Mouse (Mus musculus) urinary bladder, postnatal 25 days (tissue): ENCODE measurements around the gene Cacna1d.

Experiments
- DNase-seq: peaks from one replicate; pipeline ENCODE4 v3.0.0; 2022; ENCODE audit warnings: low spot score

Gene Cacna1d

DNA sequence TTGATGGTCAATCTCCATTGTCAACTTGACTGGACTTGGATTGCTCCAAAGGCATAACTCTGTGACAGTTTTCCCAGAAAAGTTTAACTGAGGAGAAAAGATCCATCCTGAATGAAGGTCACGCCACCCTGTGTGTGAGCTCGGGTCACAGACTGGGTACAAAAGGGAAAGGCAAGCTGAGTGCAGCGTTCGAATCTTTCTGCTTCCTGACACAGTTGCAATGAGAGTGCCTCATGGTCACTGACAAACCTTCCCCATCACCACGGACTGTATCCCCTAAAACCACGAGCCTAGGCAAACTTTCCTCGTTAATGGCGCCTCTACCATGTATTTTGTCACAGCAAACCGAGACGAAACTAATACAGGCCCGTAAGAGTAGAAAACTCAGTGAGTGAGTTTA lies 325.2 kb downstream of the Cacna1d start:
- DNase-seq = no peak

DNA sequence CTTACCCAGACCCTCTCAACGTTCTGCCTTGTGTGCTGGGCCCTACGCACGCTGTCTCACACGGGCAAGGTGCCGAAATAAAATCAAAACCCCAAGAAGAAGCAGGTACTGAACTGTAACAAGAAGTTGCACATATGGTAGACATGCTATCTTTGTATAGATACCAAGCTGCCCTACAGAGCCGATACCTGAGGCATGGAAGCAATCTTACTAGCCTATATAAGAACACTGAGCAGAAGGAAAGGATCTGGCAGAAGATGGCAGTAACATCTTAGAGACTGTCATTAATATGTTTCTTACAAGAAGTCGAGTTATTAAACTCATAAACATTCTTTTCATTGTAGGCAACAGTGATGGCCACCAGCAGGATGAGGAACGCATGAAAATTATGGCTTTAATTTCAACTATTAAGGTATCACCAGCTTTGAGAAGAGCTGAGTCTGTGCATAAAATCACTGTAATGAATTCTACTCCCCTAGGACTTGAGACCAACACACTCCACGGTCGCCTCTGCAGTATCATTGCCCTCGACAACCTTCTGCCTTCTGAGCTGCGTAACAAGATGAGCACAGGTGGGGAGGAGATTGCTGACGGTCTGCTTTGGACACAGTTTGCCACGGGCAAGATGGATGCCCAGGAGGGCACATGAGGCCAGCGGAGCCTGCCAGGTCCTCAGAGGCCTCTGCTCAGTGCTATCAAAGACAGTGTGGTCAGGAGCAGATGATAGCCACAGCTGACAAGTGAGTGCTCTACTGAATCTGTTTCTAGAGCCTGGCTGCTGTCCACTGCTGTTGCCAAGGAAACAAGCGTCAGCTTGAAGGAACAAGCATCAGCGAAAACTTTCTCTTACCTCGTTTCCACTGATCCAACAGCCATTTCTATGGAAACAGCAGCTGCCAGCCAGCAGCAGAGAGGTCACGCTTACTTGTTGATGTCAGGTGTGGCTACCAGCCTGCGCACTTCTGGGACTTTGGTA lies 327.2 kb downstream of the Cacna1d start:
- DNase-seq = no peak

DNA sequence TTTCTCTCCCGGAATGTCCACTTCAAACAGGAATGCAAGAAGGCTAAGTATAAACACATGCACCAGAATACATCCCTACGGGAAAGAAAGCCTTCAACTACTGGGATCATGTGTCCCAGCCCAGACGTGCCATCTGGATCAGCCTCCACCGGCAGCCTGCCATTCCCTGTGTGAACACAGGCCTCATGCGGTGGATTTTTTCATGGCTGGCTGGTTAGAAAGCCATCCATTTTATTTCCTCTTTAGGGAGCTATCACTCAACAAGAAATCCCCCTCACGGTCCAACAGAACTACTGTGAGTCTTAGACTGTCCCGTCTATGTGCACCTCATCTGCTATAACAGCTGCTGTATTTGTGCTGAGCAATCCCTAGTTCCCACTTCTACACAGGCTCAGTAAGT lies 343.5 kb downstream of the Cacna1d start:
- DNase-seq = no peak

DNA sequence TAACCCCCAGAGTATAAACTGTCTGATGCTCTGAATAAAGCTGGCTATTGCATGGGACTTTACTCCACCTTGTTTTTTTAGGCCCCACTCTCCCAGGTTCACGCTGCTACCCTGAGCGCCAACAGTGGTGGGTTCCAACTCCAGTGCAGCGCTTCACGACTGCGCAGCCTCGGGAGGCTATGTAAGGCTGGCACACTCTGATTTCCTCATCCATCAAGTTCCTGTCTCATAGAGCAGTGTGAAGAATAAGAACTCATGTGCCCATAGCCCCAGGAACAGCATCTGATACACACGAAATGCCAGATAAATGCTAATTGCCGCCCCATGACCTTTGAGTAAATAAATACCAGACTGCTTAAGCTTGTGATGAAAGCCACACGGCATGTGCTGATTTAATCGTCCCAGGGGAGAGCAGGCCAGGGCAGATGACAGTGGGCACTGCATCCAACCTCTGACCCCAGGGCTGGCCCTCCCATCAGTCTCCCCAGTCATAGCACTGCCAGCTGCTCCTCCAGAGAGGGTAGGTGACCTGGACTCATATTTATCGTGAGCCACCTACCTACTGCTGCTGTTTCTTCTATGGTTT lies 352.8 kb downstream of the Cacna1d start:
- no peak for DNase-seq

- DNase-seq = no peak
Measured at GRCm38 (mm10) chr14:30137961-30138360, 353.3 kb downstream of the Cacna1d start.

- DNase-seq = peak; percentile 75
Measured at GRCm38 (mm10) chr14:30136965-30137364, 354.3 kb downstream of the Cacna1d start.

DNA sequence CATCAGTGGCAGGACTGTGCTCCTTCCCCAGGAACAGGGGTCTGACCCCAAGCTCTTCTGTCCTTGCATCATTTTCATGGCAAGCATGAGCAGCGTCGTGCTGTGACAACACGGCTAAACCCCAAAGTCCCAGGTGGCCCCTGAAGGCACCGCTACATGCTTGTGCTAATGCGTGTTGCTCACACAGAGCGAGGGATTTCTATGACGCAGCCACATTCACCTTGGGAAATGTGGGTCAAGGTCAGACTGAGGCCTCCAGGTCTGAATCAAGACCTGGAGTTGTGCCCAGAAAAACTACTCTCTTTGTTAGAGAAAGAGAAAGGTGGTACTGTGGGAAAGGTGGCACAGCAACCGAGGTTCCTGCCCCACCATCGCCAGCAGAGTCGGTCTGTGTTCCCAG lies 355.9 kb downstream of the Cacna1d start:
- DNase-seq = no peak

DNA sequence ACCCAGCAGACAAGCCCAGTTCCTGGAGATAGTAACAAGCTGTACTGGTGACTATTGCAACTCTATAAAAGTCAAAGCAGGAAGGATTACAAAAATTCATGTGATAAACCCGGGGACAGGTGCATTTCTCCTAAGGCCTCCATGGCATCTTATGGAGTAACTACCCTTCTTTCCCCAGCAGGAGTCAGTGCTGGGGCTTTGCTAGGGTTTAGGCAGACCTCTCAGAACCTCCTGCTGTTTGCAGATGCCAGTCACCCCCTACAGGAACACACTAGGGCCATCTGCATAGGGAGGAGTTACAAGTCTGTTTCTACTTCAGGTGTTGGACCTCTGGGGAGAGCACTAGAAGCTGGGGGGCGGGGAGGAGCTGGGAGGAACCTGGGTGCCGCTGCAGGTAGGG lies 357.6 kb downstream of the Cacna1d start:
- DNase-seq = no peak

DNA sequence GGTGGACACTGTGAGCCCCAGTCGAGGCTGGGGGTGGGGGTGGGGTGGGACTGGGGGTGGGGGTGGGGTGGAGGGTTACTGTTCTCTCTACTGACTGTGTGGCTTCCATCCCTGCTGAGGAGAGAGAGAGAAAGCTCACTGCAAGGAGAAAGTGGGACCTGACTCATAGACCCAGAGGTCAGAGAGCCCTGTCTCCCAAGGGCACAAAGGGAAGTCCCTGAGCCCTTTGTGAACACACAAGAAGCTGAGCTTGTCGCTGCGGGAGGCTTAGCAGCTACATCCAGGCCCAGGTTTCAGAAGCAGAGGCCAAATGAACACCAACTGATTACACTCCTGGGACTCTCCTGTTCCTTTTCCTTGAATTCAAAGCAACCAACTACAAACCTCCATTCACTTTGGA lies 360.0 kb downstream of the Cacna1d start:
- DNase-seq = no peak

DNA sequence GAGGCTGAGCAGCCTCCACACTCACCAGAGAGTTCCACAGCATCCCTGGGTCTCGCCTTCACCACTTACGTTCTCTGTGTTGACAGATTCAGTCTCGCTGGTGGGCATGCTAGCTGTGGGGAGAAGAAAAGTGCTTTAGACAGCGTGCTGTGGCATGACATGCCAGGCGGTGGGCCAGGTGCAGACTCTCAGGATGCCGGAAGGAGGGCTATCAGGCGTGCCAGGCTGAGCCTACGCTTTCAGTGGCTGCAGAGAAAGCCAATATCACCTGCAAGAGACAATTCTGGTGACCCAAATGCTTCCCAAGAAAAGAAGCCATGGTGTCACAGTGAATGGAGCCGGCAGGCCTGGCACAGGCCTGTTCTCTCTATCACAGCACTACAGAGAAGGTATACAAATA lies 361.2 kb downstream of the Cacna1d start:
- DNase-seq = no peak

- DNase-seq = peak; percentile 15
Measured at GRCm38 (mm10) chr14:30129378-30129777, 361.9 kb downstream of the Cacna1d start.

DNA sequence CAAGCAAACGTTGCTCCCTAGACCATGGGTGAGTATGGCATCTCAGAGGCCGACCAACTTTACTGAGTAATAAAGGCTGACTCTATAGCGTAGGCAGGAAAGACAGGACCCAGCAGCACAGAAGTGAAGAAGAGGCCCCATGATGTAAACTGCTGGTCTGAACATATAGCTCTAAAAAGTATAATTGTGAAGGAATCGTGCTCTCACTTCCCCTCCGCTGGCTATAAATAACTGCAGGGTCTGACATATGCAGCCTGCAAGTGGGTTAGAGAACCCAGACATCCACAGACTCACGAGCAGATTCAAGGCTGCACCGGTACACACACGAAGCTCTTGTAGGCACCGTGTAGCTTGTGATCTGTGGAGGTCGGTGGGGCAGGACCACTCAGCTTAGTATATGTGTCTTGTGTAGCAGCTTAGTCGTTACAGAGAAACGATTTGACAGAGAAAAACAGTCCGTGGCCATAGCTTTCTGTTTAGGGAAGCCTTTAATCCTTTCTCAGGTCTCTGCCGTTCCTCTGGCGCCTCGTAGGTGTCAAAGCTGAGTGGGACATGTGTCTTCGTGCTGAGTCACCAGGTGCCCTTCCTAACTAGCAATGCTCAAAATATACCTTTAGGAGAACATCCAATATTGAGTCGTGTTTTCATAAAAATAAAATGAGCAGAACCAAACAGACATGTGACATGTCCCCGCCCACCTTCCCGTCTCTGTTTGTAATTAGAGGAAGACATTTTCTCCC lies 366.1 kb downstream of the Cacna1d start:
- no peak for DNase-seq

GRCm38 (mm10) chr14:30120023-30120422 lies 371.2 kb downstream of the Cacna1d start:
- no peak for DNase-seq

DNA sequence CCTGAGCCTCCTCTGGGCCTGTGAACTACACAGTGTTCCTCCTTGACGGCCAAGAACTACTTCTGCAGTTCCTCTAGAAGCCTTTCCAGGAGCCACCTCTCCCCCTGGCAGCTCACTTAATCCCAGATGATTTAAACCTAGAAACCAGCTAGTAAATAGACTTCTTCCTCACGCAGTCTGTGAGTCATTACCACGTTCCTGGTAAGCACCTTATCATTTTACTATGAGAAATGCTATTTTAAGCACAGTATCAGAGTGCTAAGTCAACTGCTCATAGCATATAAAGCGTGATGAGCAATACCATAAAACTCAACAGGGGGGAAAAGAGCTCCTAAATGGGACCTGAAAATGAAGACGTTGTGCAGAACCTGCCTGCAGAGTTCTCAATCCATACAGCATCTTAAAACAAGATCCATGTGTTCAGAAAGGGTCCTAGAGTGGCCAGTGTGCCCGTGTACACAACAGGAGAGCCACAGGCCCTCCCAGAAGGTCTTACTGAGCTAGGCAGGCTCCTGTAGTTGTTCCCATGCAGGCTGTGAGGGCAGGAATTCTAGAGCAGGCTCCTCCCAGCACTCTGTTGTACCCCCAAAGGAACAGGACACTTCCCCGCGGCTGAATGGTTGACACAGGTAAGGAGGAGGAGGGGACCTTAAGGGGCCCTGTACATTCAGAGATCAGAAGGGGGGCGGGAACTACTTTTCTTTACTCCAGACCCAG lies 377.7 kb downstream of the Cacna1d start:
- no peak for DNase-seq

GRCm38 (mm10) chr14:30109079-30109478 lies 382.2 kb downstream of the Cacna1d start:
- DNase-seq = no peak

DNA sequence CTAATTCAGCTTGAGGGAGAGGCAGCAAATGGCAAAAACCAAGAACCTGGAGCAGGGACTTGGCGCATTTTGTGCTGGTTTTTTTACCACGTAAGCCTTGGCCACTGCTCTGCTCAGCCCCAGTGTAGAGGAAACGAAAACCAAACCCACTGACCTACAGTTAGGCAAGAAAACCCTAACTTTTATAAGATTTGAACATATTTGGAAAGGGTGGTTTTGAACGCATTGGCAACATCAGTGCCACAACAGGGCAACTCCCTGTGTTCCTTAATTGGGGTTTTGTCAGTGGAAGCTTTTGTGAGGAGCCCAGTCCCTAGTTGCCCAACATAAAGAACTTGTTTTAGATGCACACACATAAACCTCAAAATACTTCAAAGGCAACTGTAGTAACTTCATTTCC lies 384.7 kb downstream of the Cacna1d start:
- DNase-seq = no peak

DNA sequence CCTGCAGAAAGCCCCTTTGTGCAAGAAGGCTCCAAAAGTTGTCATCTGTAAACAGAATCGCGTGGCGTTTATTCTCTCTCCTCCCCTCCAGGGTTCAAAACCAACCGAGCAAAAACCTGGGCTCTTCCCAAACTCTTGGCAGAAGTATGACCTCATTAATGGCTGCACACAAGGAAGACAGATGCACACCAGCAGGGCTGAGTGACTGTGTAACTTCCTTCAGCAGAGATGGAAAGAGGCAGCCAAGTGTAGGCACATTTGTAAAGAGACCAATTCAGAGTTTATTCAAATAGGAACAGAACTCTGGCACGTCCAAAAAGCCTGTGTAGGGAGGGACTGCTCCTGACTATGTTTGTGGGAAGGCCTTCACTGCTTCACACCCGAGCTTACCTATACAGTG lies 385.7 kb downstream of the Cacna1d start:
- no peak for DNase-seq

GRCm38 (mm10) chr14:30103946-30104536 lies 387.2 kb downstream of the Cacna1d start:
- DNase-seq = no peak

- DNase-seq = no peak
Measured at GRCm38 (mm10) chr14:30097239-30097638, 394.0 kb downstream of the Cacna1d start.

- no peak for DNase-seq
Measured at GRCm38 (mm10) chr14:30092426-30092825, 398.8 kb downstream of the Cacna1d start.

GRCm38 (mm10) chr14:30092021-30092420 lies 399.2 kb downstream of the Cacna1d start:
- no peak for DNase-seq

DNA sequence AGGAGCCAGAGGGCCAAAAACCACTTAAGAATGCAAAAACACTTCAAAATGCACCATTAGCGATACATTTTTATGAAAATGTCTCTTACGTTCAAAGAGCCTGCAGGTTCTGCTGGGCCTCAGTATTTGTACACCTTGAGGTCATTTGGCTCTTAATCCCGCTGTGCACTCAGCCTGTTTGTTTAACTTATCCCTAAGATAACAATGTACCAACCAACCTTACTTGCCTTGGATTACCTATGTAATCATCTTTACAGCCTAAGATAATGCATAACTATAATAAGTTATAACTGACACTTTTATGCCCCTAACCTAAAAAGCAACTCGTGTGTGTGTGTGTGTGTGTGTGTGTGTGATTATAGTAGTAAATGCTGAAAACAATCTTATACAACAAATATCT lies 411.5 kb downstream of the Cacna1d start:
- DNase-seq = no peak
